Mouse (Mus musculus) bone marrow macrophage, adult 2 months (primary cell): Measurements from ENCODE around the gene Ftl1.

Experiments
- CTCF ChIP-seq: IDR thresholded peaks from 2 replicates; pipeline ENCODE4 v1.5.1; 2012; ENCODE audit warnings: low read depth, mild to moderate bottlenecking, low read length, moderate library complexity
- POLR2A ChIP-seq: IDR thresholded peaks from 2 replicates; pipeline ENCODE4 v1.6.1; 2012; ENCODE audit warnings: mild to moderate bottlenecking, low read depth, low read length, borderline replicate concordance

- TF ChIP-seq CTCF = no peak
- no peak for TF ChIP-seq POLR2A
These were observed 31.1 kb upstream of the Ftl1 start for GRCm38 (mm10) chr7:45490822-45491221.
